ENCODE assay signal across 15 mouse cellular contexts in genomic region chr8:70159211-70159610, GRCm38 (mm10). TPM values are rescaled to one million over a fixed set of nuclear protein-coding genes. Genes with fewer than 3 reads are reported as not detected.
DNase-seq lines count a peak whose midpoint lies in the region; ATAC-seq lines count a peak whose summit lies in the region.
"Had no signal": no experiment of that assay in that cellular context is flagged by ENCODE, and none has a peak within 500 bp of the region (broad histone marks: within the 10 kb centered on the region; RNA-seq: fewer than 3 reads in every experiment).

No protein-coding gene starts in this region.

- no peak overlapping the region for H3K27ac ChIP-seq in heart, embryonic 15.5 days
- no peak overlapping the region for H3K27ac ChIP-seq in liver, embryonic 13.5 days
- no peak overlapping the region for H3K27ac ChIP-seq in liver, embryonic 11.5 days (ENCODE audit: low read depth, low read length)
- H3K27ac ChIP-seq in embryonic facial prominence, embryonic 10.5 days (replicated peaks): no peak overlapping the region
- H3K27ac ChIP-seq: liver, embryonic 14.5 days had no signal

- H3K27me3 ChIP-seq in heart, embryonic 15.5 days: peaks cover 23% of the 10 kb centered on the region; the same call in 1 of the 2 replicates
- H3K27me3 ChIP-seq in liver, embryonic 13.5 days: peaks cover 51% of the 10 kb centered on the region
- H3K27me3 ChIP-seq in liver, embryonic 11.5 days (replicated peaks; ENCODE audit: control insufficient read depth, insufficient read depth, low read length): peaks cover 11% of the 10 kb centered on the region; the same call in 1 of the 2 replicates
- H3K27me3 ChIP-seq in embryonic facial prominence, embryonic 10.5 days (replicated peaks; ENCODE audit: low read depth, poor library complexity, severe bottlenecking): peaks cover 46% of the 10 kb centered on the region

- H3K36me3 ChIP-seq in heart, embryonic 15.5 days: no peaks in the 10 kb centered on the region
- no peaks in the 10 kb centered on the region for H3K36me3 ChIP-seq in liver, embryonic 13.5 days
- no peaks in the 10 kb centered on the region for H3K36me3 ChIP-seq in liver, embryonic 11.5 days (ENCODE audit: control insufficient read depth, insufficient read depth, low read length)
- H3K36me3 ChIP-seq in embryonic facial prominence, embryonic 10.5 days (replicated peaks): no peaks in the 10 kb centered on the region

- no peak for DNase-seq in heart, adult 11 months
- DNase-seq in liver, embryonic 13.5 days: no peak
- DNase-seq in liver, embryonic 11.5 days (ENCODE audit: low spot score): no peak
- DNase-seq in A20 (ENCODE audit: low read depth, low spot score): peak; percentile 77
- no peak for DNase-seq in embryonic facial prominence, embryonic 10.5 days (ENCODE audit: low spot score)
- no peak for DNase-seq in gastrocnemius, postnatal 4 days (ENCODE audit: low spot score in 2 of 2)
- DNase-seq: cerebellum, postnatal 10 days; retina, postnatal 1 day had no signal

- peak overlapping the region; percentile 86; the same call in 1 of the 2 replicates for H3K4me2 ChIP-seq in heart, embryonic 15.5 days
- H3K4me2 ChIP-seq in liver, embryonic 13.5 days: peak overlapping the region; percentile 86
- H3K4me2 ChIP-seq in liver, embryonic 11.5 days: no peak overlapping the region; the same call in 1 of the 2 replicates

- ATAC-seq in heart, embryonic 15.5 days (replicated peaks; ENCODE audit: insufficient number of reproducible peaks, insufficient read depth, low FRiP score, low read depth): no peak
- ATAC-seq in liver, embryonic 13.5 days (ENCODE audit: low read depth): no peak
- no peak for ATAC-seq in liver, embryonic 11.5 days (replicated peaks; ENCODE audit: low FRiP score)
- no peak for ATAC-seq in inflammation-experienced regulatory T-cells, adult 6 months

- no peak overlapping the region for H3K9ac ChIP-seq in heart, embryonic 15.5 days
- no peak overlapping the region for H3K9ac ChIP-seq in liver, embryonic 13.5 days
- no peak overlapping the region for H3K9ac ChIP-seq in liver, embryonic 11.5 days (ENCODE audit: low read depth, low read length)

- H3K4me3 ChIP-seq in heart, embryonic 15.5 days: no peak overlapping the region
- no peak overlapping the region; the same call in 1 of the 2 replicates for H3K4me3 ChIP-seq in liver, embryonic 13.5 days (replicated peaks)
- no peak overlapping the region for H3K4me3 ChIP-seq in liver, embryonic 11.5 days (ENCODE audit: low read depth, low read length)
- H3K4me3 ChIP-seq in embryonic facial prominence, embryonic 10.5 days: 0 out of 2 replicates have a peak overlapping the region, but pooled peaks have one; percentile 63

- WGBS in heart, embryonic 15.5 days: 71% methylated on average over 4 of the region's 4 CpGs
- WGBS in liver, embryonic 13.5 days (ENCODE audit: insufficient replicate concordance): 67% methylated on average over 4 of the region's 4 CpGs
- WGBS in liver, embryonic 11.5 days: 74% methylated on average over 4 of the region's 4 CpGs
- 88% methylated on average over 4 of the region's 4 CpGs for WGBS in embryonic facial prominence, embryonic 10.5 days

- peaks cover 9% of the 10 kb centered on the region for H3K4me1 ChIP-seq in heart, embryonic 15.5 days (replicated peaks)
- peaks cover 16% of the 10 kb centered on the region for H3K4me1 ChIP-seq in liver, embryonic 13.5 days (replicated peaks)
- H3K4me1 ChIP-seq in liver, embryonic 11.5 days (replicated peaks; ENCODE audit: control insufficient read depth, insufficient read depth, low read length): peaks cover 3% of the 10 kb centered on the region; the same call in 1 of the 2 replicates
- peaks cover 26% of the 10 kb centered on the region for H3K4me1 ChIP-seq in embryonic facial prominence, embryonic 10.5 days

- H3K9me3 ChIP-seq in heart, embryonic 15.5 days (replicated peaks): no peaks in the 10 kb centered on the region
- H3K9me3 ChIP-seq in liver, embryonic 13.5 days (replicated peaks): no peaks in the 10 kb centered on the region
- no peaks in the 10 kb centered on the region for H3K9me3 ChIP-seq in liver, embryonic 11.5 days (ENCODE audit: control insufficient read depth, low read length)
- H3K9me3 ChIP-seq in embryonic facial prominence, embryonic 10.5 days: no peaks in the 10 kb centered on the region

RNA-seq across cellular contexts. Expression of gene Tmem161a, which starts 12.9 kb away (rescaled TPM):
- polyA plus RNA-seq in heart, embryonic 15.5 days (2015; fragmentation: Nextera tagmentation; extraction: Ambion mirVana): 77.6 and 89.7 TPM in 2 replicates
- polyA plus RNA-seq in liver, embryonic 13.5 days (2015; fragmentation: Nextera tagmentation; extraction: Ambion mirVana): 27.8 and 31.4 TPM in 2 replicates
- 53.1 and 53.4 TPM in 2 replicates for polyA plus RNA-seq in liver, embryonic 11.5 days (2014; fragmentation: Nextera tagmentation; extraction: Ambion mirVana)
- polyA plus RNA-seq in embryonic facial prominence, embryonic 10.5 days (2016; fragmentation: Nextera tagmentation; extraction: Ambion mirVana): 66.1 and 72.1 TPM in 2 replicates
- polyA plus RNA-seq in inflammation-experienced regulatory T-cells, adult 6 months (2017; shearing (Covaris generic)): 10 to 100 TPM; 20.8 to 30.3 (median 23.3) TPM
- total RNA-seq in gastrocnemius, postnatal 4 days (2021): 10 to 100 TPM; 64.5 to 72.5 TPM

RNA-seq across cellular contexts. Expression of gene Mef2b, which starts 19.7 kb away (rescaled TPM):
- 0.28 and 0.44 TPM in 2 replicates for polyA plus RNA-seq in heart, embryonic 15.5 days (2015; fragmentation: Nextera tagmentation; extraction: Ambion mirVana)
- polyA plus RNA-seq in liver, embryonic 13.5 days (2015; fragmentation: Nextera tagmentation; extraction: Ambion mirVana): 0.08 and 0.17 TPM in 2 replicates
- 0.45 and 0.51 TPM in 2 replicates for polyA plus RNA-seq in liver, embryonic 11.5 days (2014; fragmentation: Nextera tagmentation; extraction: Ambion mirVana)
- polyA plus RNA-seq in embryonic facial prominence, embryonic 10.5 days (2016; fragmentation: Nextera tagmentation; extraction: Ambion mirVana): 0.69 and 0.70 TPM in 2 replicates
- 1 to 10 TPM in 1 of 3 experiments, under 1 TPM in 2; 0.29 to 2.2 (median 0.36) TPM for polyA plus RNA-seq in inflammation-experienced regulatory T-cells, adult 6 months (2017; shearing (Covaris generic))
- under 1 TPM; 0.26 to 0.56 TPM for total RNA-seq in gastrocnemius, postnatal 4 days (2021)
- total RNA-seq: granulocyte monocyte progenitor cell, adult 5-6 weeks; layer of hippocampus, postnatal 25 days; megakaryocyte progenitor cell, adult 5-6 weeks had no signal
- polyA plus RNA-seq: stomach, embryonic 14.5 days had no signal

RNA-seq across cellular contexts. Expression of gene Borcs8, which starts 19.9 kb away (rescaled TPM):
- 31.5 and 38.7 TPM in 2 replicates for polyA plus RNA-seq in heart, embryonic 15.5 days (2015; fragmentation: Nextera tagmentation; extraction: Ambion mirVana)
- polyA plus RNA-seq in liver, embryonic 13.5 days (2015; fragmentation: Nextera tagmentation; extraction: Ambion mirVana): 25.0 and 25.8 TPM in 2 replicates
- 38.6 and 46.2 TPM in 2 replicates for polyA plus RNA-seq in liver, embryonic 11.5 days (2014; fragmentation: Nextera tagmentation; extraction: Ambion mirVana)
- polyA plus RNA-seq in embryonic facial prominence, embryonic 10.5 days (2016; fragmentation: Nextera tagmentation; extraction: Ambion mirVana): 45.8 and 46.8 TPM in 2 replicates
- 10 to 100 TPM; 83.2 to 86.8 (median 86.6) TPM for polyA plus RNA-seq in inflammation-experienced regulatory T-cells, adult 6 months (2017; shearing (Covaris generic))
- total RNA-seq in gastrocnemius, postnatal 4 days (2021): 10 to 100 TPM; 25.6 to 27.7 TPM

RNA-seq across cellular contexts. Expression of gene Rfxank, which starts 20.3 kb away (rescaled TPM):
- 16.5 and 19.9 TPM in 2 replicates for polyA plus RNA-seq in heart, embryonic 15.5 days (2015; fragmentation: Nextera tagmentation; extraction: Ambion mirVana)
- polyA plus RNA-seq in liver, embryonic 13.5 days (2015; fragmentation: Nextera tagmentation; extraction: Ambion mirVana): 6.6 and 7.1 TPM in 2 replicates
- 15.2 and 16.7 TPM in 2 replicates for polyA plus RNA-seq in liver, embryonic 11.5 days (2014; fragmentation: Nextera tagmentation; extraction: Ambion mirVana)
- polyA plus RNA-seq in embryonic facial prominence, embryonic 10.5 days (2016; fragmentation: Nextera tagmentation; extraction: Ambion mirVana): 22.4 and 25.2 TPM in 2 replicates
- 10 to 100 TPM; 36.6 to 71.1 (median 66.0) TPM for polyA plus RNA-seq in inflammation-experienced regulatory T-cells, adult 6 months (2017; shearing (Covaris generic))
- 10 to 100 TPM; 12.7 to 16.6 TPM for total RNA-seq in gastrocnemius, postnatal 4 days (2021)

RNA-seq across cellular contexts. Expression of gene Nr2c2ap, which starts 28.1 kb away (rescaled TPM):
- polyA plus RNA-seq in heart, embryonic 15.5 days (2015; fragmentation: Nextera tagmentation; extraction: Ambion mirVana): 29.5 and 35.6 TPM in 2 replicates
- 26.2 and 28.5 TPM in 2 replicates for polyA plus RNA-seq in liver, embryonic 13.5 days (2015; fragmentation: Nextera tagmentation; extraction: Ambion mirVana)
- 32.9 and 35.4 TPM in 2 replicates for polyA plus RNA-seq in liver, embryonic 11.5 days (2014; fragmentation: Nextera tagmentation; extraction: Ambion mirVana)
- 32.0 and 33.4 TPM in 2 replicates for polyA plus RNA-seq in embryonic facial prominence, embryonic 10.5 days (2016; fragmentation: Nextera tagmentation; extraction: Ambion mirVana)
- polyA plus RNA-seq in inflammation-experienced regulatory T-cells, adult 6 months (2017; shearing (Covaris generic)): 10 to 100 TPM; 37.8 to 49.3 (median 40.1) TPM
- 10 to 100 TPM in 1 of 2 experiments, 1 to 10 TPM in 1; 8.6 to 10.3 TPM for total RNA-seq in gastrocnemius, postnatal 4 days (2021)
